Mouse (Mus musculus): ENCODE measurements around the gene Cldn18. TPM values are rescaled to one million over a fixed set of nuclear protein-coding genes. Genes with fewer than 3 reads are reported as not detected.
A peak's percentile ranks its signal among the peaks of the same experiment; 100 is the strongest.

Cldn18 gene
- total RNA-seq, 4 experiments from 2014 or later, result not detected

GRCm38 (mm10) chr9:99685061-99685521 is 32.0 kb downstream of the Cldn18 start:
- DNase-seq (ENCODE audit: low spot score), result no peak

GRCm38 (mm10) chr9:99681980-99682570 is 35.0 kb downstream of the Cldn18 start:
- DNase-seq (ENCODE audit: low spot score), result no peak

- no peak for DNase-seq (ENCODE audit: low spot score)
Measured at GRCm38 (mm10) chr9:99675714-99676113, 41.4 kb downstream of the Cldn18 start.

GRCm38 (mm10) chr9:99671603-99672002 is 45.5 kb downstream of the Cldn18 start:
- DNase-seq (ENCODE audit: low spot score), result no peak

- DNase-seq (ENCODE audit: low spot score), result peak; percentile 38
Measured at GRCm38 (mm10) chr9:99667596-99667995, 49.5 kb downstream of the Cldn18 start.

GRCm38 (mm10) chr9:99662887-99663286 is 54.2 kb downstream of the Cldn18 start:
- DNase-seq (ENCODE audit: low spot score), result no peak

GRCm38 (mm10) chr9:99662406-99662805 is 54.7 kb downstream of the Cldn18 start:
- DNase-seq (ENCODE audit: low spot score), result peak; percentile 17

- DNase-seq (ENCODE audit: low spot score), result no peak
Measured at GRCm38 (mm10) chr9:99661606-99662166, 55.4 kb downstream of the Cldn18 start.

GRCm38 (mm10) chr9:99660756-99661155 is 56.3 kb downstream of the Cldn18 start:
- DNase-seq (ENCODE audit: low spot score), result no peak

- DNase-seq (ENCODE audit: low spot score), result no peak
Measured at GRCm38 (mm10) chr9:99646102-99646501, 71.0 kb downstream of the Cldn18 start.

- DNase-seq (ENCODE audit: low spot score), result no peak
Measured at GRCm38 (mm10) chr9:99645416-99645815, 71.7 kb downstream of the Cldn18 start.

- DNase-seq (ENCODE audit: low spot score), result no peak
Measured at GRCm38 (mm10) chr9:99639957-99640356, 77.1 kb downstream of the Cldn18 start.

Other genes starting within 250 kb of the Cldn18 start
- 10 to 100 TPM; 15.5 to 17.6 (median 16.1) TPM for gene Armc8, start 148.4 kb downstream of the Cldn18 start, total RNA-seq (2022)
- gene Dbr1, start 141.5 kb downstream of the Cldn18 start, total RNA-seq (2022), result 1 to 10 TPM; 5.2 to 6.7 (median 5.6) TPM
- gene A4gnt, start 104.8 kb downstream of the Cldn18 start, total RNA-seq (2022), result not detected
- gene Dzip1l, start 87.8 kb downstream of the Cldn18 start, total RNA-seq (2022), result 1 to 10 TPM; 3.1 to 5.1 (median 4.0) TPM
- gene Sox14, start 158.9 kb upstream of the Cldn18 start, total RNA-seq (2022), result not detected

Data from heart, adult 8-10 months (tissue).